Mouse (Mus musculus) bone marrow macrophage, adult 2 months (primary cell): ENCODE results near the gene Adgrg6. TPM values are rescaled to one million over a fixed set of nuclear protein-coding genes. Genes with fewer than 3 reads are reported as not detected.
A peak's percentile ranks its signal among the peaks of the same experiment; 100 is the strongest.

Experiments
- H3K27ac ChIP-seq: 2 replicates; pipeline ENCODE4 v1.5.1; 2012; ENCODE audit warnings: low read depth, low read length; ENCODE audit not compliant: insufficient read depth
- H3K4me1 ChIP-seq: 2 replicates; pipeline ENCODE4 v1.6.1; 2012; ENCODE audit warnings: low read length; ENCODE audit not compliant: control insufficient read depth, insufficient read depth
- H3K4me3 ChIP-seq: 2 replicates; pipeline ENCODE4 v1.5.1; 2012; ENCODE audit warnings: mild to moderate bottlenecking, low read length, moderate library complexity; ENCODE audit not compliant: insufficient read depth
- CTCF ChIP-seq: IDR thresholded peaks from 2 replicates; pipeline ENCODE4 v1.5.1; 2012; ENCODE audit warnings: low read depth, mild to moderate bottlenecking, low read length, moderate library complexity
- POLR2A ChIP-seq: IDR thresholded peaks from 2 replicates; pipeline ENCODE4 v1.6.1; 2012; ENCODE audit warnings: mild to moderate bottlenecking, low read depth, low read length, borderline replicate concordance
- polyA plus RNA-seq: library from polyadenylated mRNA; stranded (reverse); fragments of >200 nt; gene quantifications from 2 replicates; pipeline ENCODE4 v1.2.4, GENCODE M21; 2012; ENCODE audit not compliant: missing spikeins, insufficient read depth, insufficient read length

Gene Adgrg6
- polyA plus RNA-seq, 1 experiment = 4.4 TPM

GRCm38 (mm10) chr10:14468623-14469022 is 76.8 kb downstream of the Adgrg6 start:
- Histone ChIP-seq H3K27ac (no peak overlapping the region), H3K4me3 (no peak overlapping the region), H3K4me1 (no peaks in the 10 kb centered on the region)
- TF ChIP-seq POLR2A = no peak
- no peak for TF ChIP-seq CTCF

DNA sequence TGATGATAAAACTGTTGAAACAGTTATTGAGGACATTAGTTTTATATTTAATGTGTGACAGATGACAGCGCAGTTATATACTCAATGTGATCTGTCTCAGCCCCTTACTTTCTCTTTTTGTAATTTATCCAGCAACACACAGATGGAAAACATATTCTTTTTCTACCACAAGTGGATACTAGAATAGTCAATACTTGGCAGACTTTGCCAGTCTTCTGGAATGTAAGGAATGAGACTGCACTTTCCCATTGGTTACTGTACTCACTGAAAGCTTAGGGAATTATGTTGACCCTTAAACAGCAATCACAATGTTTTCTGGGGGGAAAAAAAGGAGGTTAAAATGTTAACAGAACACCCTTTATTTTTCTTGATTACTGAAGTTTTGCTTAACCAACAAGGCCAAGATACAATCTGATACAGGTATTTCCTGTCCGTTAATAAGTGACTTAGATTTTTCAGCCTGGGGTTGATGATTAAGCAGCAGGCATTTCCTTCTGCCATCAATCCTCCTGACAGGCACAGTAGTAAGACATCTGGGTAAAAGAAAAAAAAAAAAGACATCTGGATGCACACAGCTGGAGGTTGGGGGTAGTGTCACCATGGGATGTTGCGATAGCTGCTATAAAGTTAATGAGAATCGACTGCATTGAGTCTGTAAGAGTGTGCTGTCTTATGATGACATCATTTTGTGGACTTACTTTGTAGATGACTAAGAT is 81.5 kb downstream of the Adgrg6 start:
- H3K27ac ChIP-seq = no peak overlapping the region
- peaks cover 8% of the 10 kb centered on the region for H3K4me1 ChIP-seq
- TF ChIP-seq POLR2A (no peak), CTCF (no peak)
- no peak overlapping the region for H3K4me3 ChIP-seq

GRCm38 (mm10) chr10:14460933-14461514 is 84.4 kb downstream of the Adgrg6 start:
- Histone ChIP-seq H3K27ac (no peak overlapping the region), H3K4me3 (no peak overlapping the region), H3K4me1 (peaks cover 8% of the 10 kb centered on the region)
- TF ChIP-seq CTCF (no peak), POLR2A (no peak)

DNA sequence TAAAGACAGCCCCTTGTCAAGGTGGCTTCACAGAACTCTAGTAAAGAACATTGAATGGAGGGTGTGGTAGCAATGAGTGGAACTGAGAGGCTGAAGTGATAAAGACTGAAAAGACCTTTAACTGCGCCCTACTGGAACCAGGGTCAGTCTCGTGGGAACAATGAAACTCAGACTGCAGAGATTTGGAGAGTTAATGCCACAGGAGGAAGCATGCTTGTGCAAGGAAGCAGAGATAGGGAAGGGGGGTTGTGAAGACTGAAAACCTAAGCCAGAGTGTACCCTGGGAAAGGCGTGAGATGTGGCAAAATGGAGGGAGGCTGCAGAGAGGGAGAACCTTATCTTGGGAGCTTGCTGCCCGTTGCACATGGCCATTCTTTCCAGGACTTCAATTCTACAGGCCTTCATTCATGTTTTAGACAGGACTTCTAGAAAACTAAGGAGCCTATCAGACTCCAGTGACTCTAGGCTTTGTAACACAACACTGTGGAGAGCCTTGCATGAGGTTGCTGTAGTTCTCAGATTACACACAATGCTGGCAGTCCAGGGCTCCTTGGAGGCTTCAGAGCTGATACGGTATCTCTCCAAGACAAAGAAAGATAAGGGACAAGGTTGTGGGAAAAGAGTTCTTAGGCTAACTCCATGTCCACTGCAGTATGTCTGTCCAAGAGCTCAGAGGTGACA is 85.1 kb downstream of the Adgrg6 start:
- TF ChIP-seq CTCF = no peak
- no peak for TF ChIP-seq POLR2A
- Histone ChIP-seq H3K4me3 (no peak overlapping the region), H3K27ac (no peak overlapping the region), H3K4me1 (peaks cover 8% of the 10 kb centered on the region)

DNA sequence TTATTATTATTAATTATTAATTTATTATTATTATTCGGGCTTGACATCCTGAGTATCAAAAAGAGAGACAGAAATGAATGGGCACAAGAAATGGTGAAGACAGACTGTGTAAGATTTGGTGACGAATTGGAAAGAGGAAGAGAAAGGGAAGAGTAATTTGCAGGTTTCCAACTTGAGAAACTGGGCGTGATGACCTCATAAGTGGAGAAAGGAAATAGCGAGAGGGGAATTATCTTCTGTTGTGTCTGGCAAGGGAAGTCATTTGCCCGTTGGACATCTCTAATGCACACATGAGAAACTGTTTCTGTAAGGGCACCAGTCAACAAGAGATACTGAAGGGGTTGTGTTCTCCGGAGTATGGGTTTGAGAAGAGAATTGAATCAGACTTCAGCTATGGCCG is 85.6 kb downstream of the Adgrg6 start:
- Histone ChIP-seq H3K27ac (no peak overlapping the region), H3K4me3 (no peak overlapping the region), H3K4me1 (peaks cover 8% of the 10 kb centered on the region)
- TF ChIP-seq CTCF = no peak
- TF ChIP-seq POLR2A = no peak

GRCm38 (mm10) chr10:14459330-14459729 is 86.1 kb downstream of the Adgrg6 start:
- Histone ChIP-seq H3K27ac (no peak overlapping the region), H3K4me1 (peaks cover 8% of the 10 kb centered on the region)
- TF ChIP-seq POLR2A (no peak), CTCF (no peak)

GRCm38 (mm10) chr10:14454481-14454880 is 91.0 kb downstream of the Adgrg6 start:
- no peak for TF ChIP-seq CTCF
- Histone ChIP-seq H3K4me3 (no peak overlapping the region), H3K4me1 (no peaks in the 10 kb centered on the region), H3K27ac (no peak overlapping the region)

More at GRCm38 (mm10) chr10:14459330-14459729, 86.1 kb downstream of the Adgrg6 start:
- no peak overlapping the region for H3K4me3 ChIP-seq

GRCm38 (mm10) chr10:14451811-14452210 is 93.6 kb downstream of the Adgrg6 start:
- Histone ChIP-seq H3K4me3 (no peak overlapping the region), H3K27ac (no peak overlapping the region), H3K4me1 (no peaks in the 10 kb centered on the region)
- no peak for TF ChIP-seq CTCF
- no peak for TF ChIP-seq POLR2A

DNA sequence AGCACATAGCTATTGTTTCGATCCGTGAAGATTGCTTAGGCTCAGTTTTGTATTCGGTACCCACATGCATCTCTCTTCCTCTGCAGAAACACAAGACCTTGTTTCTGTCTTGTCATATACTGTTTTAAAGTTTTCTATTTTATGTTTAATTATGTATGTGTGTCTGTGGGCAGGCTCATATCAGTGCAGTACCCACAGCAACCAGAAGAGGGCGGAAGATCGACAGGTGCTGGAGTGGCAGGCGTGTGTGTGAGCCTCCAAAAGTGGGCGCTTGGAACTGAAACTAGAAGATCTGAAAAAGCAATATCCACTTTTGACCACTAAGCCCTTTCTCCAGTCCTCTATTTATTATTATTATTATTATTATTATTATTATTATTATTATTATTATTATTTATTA is 95.4 kb downstream of the Adgrg6 start:
- TF ChIP-seq CTCF (peak; percentile 30; the same call in 1 of the 2 replicates), POLR2A (no peak)

GRCm38 (mm10) chr10:14445590-14446291 is 99.7 kb downstream of the Adgrg6 start:
- H3K4me3 ChIP-seq = no peak overlapping the region
- H3K27ac ChIP-seq = no peak overlapping the region
- no peaks in the 10 kb centered on the region for H3K4me1 ChIP-seq
- TF ChIP-seq POLR2A = no peak
- TF ChIP-seq CTCF = no peak

More for the DNA sequence above, 95.4 kb downstream of the Adgrg6 start:
- Histone ChIP-seq H3K27ac (no peak overlapping the region), H3K4me1 (no peaks in the 10 kb centered on the region), H3K4me3 (no peak overlapping the region)
